Mouse (Mus musculus) hindbrain, embryonic 16.5 days (tissue): ENCODE measurements around the gene Fam234a. TPM values are rescaled to one million over a fixed set of nuclear protein-coding genes. Genes with fewer than 3 reads are reported as not detected.

Experiments used
- ATAC-seq: fragments of 200-750 bp; cut with Nextera tagmentation; 2 replicates; pipeline ENCODE4 v1.8.0; 2017; ENCODE audit warnings: moderate TSS enrichment, moderate library complexity
- H3K27ac ChIP-seq: fragments of 300-500 bp; sonication (generic); 2 replicates; pipeline ENCODE4 v1.5.1; 2014; ENCODE audit warnings: low read depth, mild to moderate bottlenecking, control low read depth, low read length, moderate library complexity
- H3K27me3 ChIP-seq: fragments of 300-500 bp; sonication (generic); replicated peaks from 2 replicates; pipeline ENCODE4 v1.6.1; 2014; ENCODE audit warnings: low read length; ENCODE audit not compliant: control insufficient read depth, insufficient read depth
- H3K36me3 ChIP-seq: fragments of 300-500 bp; sonication (generic); 2 replicates; pipeline ENCODE4 v1.6.1; 2014; ENCODE audit warnings: mild to moderate bottlenecking, low read length, moderate library complexity, mixed read lengths; ENCODE audit not compliant: control insufficient read depth, insufficient read depth
- H3K4me1 ChIP-seq: fragments of 300-500 bp; sonication (generic); 2 replicates; pipeline ENCODE4 v1.6.1; 2014; ENCODE audit warnings: low read depth, low read length; ENCODE audit not compliant: control insufficient read depth, insufficient read depth
- H3K4me2 ChIP-seq: fragments of 300-500 bp; sonication (generic); 2 replicates; pipeline ENCODE4 v1.6.1; 2014; ENCODE audit warnings: mild to moderate bottlenecking, low read length, control low read depth, moderate library complexity
- H3K4me3 ChIP-seq: fragments of 300-500 bp; sonication (generic); 2 replicates; pipeline ENCODE4 v1.5.1; 2014; ENCODE audit warnings: mild to moderate bottlenecking, low read length, control low read depth, moderate library complexity
- H3K9ac ChIP-seq: fragments of 300-500 bp; sonication (generic); 2 replicates; pipeline ENCODE4 v1.6.1; 2014; ENCODE audit warnings: low read depth, mild to moderate bottlenecking, control low read depth, low read length, moderate library complexity
- H3K9me3 ChIP-seq: fragments of 300-500 bp; sonication (generic); 2 replicates; pipeline ENCODE4 v1.6.1; 2014; ENCODE audit warnings: mild to moderate bottlenecking, low read length, moderate library complexity; ENCODE audit not compliant: control insufficient read depth
- WGBS: fragments of 180-500 bp; shearing (Covaris S2); extraction: QIAGEN DNeasy Blood & Tissue Kit; methylation state at CpG from one replicate; pipeline ENCODE4 v1.1.7; 2014; 5-methylcytosine and 5-hydroxymethylcytosine counted together
- polyA plus RNA-seq: library from polyadenylated mRNA; unstranded; fragments of >200 nt; fragmentation: Nextera tagmentation; extraction: Ambion mirVana; gene quantifications from 2 replicates; pipeline ENCODE4 v1.2.1, GENCODE M21; 2015

The Fam234a gene
- polyA plus RNA-seq, 1 experiment from 2014 or later = 35.9 TPM

- Histone ChIP-seq H3K36me3 (peaks cover 37% of the 10 kb centered on the region), H3K4me2 (no peak overlapping the region), H3K27me3 (no peaks in the 10 kb centered on the region), H3K4me1 (no peaks in the 10 kb centered on the region), H3K4me3 (no peak overlapping the region), H3K9ac (no peak overlapping the region), H3K27ac (no peak overlapping the region), H3K9me3 (no peaks in the 10 kb centered on the region)
- WGBS = 84% methylated on average over 4 of the region's 4 CpGs
- ATAC-seq = no peak
Observed at GRCm38 (mm10) chr17:26261826-26262225, 17.8 kb upstream of the Fam234a start.

GRCm38 (mm10) chr17:26255313-26255712 lies 11.3 kb upstream of the Fam234a start:
- Histone ChIP-seq H3K4me3 (no peak overlapping the region), H3K36me3 (peaks cover 17% of the 10 kb centered on the region), H3K27me3 (no peaks in the 10 kb centered on the region), H3K4me2 (no peak overlapping the region), H3K4me1 (peaks cover 13% of the 10 kb centered on the region), H3K9me3 (no peaks in the 10 kb centered on the region), H3K27ac (no peak overlapping the region), H3K9ac (no peak overlapping the region)
- ATAC-seq = no peak
- WGBS = 94% methylated on average over 7 of the region's 7 CpGs

GRCm38 (mm10) chr17:26253399-26253798 lies 9.4 kb upstream of the Fam234a start:
- H3K36me3 ChIP-seq = peaks cover 10% of the 10 kb centered on the region
- ATAC-seq = no peak
- peak overlapping the region; percentile 95 for H3K4me3 ChIP-seq
- H3K9me3 ChIP-seq = no peaks in the 10 kb centered on the region
- WGBS = under 1% methylated on average over 23 of the region's 24 CpGs
- peaks cover 13% of the 10 kb centered on the region for H3K4me1 ChIP-seq
- H3K9ac ChIP-seq = peak overlapping the region; percentile 97
- H3K27ac ChIP-seq = peak overlapping the region; percentile 98
- H3K4me2 ChIP-seq = peak overlapping the region; percentile 62
- H3K27me3 ChIP-seq = no peaks in the 10 kb centered on the region

DNA sequence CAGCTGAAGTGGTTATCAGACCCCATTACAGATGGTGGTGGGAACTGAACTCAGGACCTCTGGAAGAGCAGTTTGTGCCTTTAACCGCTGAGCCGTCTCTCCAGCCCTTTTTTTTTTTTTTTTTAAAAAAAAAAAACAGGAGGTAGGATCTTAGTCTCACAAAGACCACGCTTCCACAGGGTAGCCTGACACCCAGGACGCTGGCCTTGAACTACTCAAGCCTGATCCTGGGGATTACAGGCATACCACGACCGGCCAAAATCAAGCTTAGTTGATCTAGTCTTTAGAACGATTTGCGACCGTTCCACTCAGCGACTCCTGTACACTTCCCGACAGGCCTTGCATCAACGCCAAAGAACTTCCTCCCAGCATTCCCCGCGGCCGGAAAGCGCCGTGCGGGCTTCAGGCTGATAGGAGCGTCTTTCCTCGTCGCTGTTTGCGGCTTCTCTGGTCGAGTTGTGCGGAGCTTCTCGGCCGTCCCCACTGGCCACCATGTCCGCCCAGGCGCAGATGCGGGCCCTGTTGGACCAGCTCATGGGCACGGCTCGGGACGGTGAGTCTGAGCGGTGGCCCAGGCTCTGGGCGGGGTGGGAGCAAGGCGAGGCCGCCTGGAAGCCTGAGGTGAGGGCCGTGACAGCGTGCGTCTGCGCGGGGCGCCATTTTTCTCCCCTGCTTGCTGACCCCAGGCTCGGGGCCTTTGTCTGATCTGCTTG lies 8.7 kb upstream of the Fam234a start, which contains the start of gene Luc7l:
Luc7l (plus strand) TSS at position 358 of the 713 bp plus-strand sequence.
- under 1% methylated on average over 41 of the region's 43 CpGs for WGBS
- Histone ChIP-seq H3K36me3 (peaks cover 7% of the 10 kb centered on the region), H3K27me3 (no peaks in the 10 kb centered on the region), H3K9me3 (no peaks in the 10 kb centered on the region), H3K9ac (peak within 1 kb of the TSS; percentile 97), H3K4me1 (peaks cover 13% of the 10 kb centered on the region), H3K4me3 (peak within 1 kb of the TSS; percentile 95), H3K27ac (peak within 1 kb of the TSS; percentile 98), H3K4me2 (peak within 1 kb of the TSS; percentile 62)
- ATAC-seq = peak; percentile 98

GRCm38 (mm10) chr17:26251886-26252538 lies 8.0 kb upstream of the Fam234a start:
- no peaks in the 10 kb centered on the region for H3K27me3 ChIP-seq
- WGBS = 51% methylated on average over 4 of the region's 4 CpGs
- peak overlapping the region; percentile 98; the same call in 1 of the 2 replicates for H3K27ac ChIP-seq
- H3K9ac ChIP-seq = no peak overlapping the region
- peaks cover 4% of the 10 kb centered on the region; the same call in 1 of the 2 replicates for H3K36me3 ChIP-seq
- H3K4me3 ChIP-seq = peak overlapping the region; percentile 95
- no peaks in the 10 kb centered on the region for H3K9me3 ChIP-seq
- H3K4me1 ChIP-seq = peaks cover 13% of the 10 kb centered on the region
- H3K4me2 ChIP-seq = peak overlapping the region; percentile 62
- ATAC-seq = no peak

DNA sequence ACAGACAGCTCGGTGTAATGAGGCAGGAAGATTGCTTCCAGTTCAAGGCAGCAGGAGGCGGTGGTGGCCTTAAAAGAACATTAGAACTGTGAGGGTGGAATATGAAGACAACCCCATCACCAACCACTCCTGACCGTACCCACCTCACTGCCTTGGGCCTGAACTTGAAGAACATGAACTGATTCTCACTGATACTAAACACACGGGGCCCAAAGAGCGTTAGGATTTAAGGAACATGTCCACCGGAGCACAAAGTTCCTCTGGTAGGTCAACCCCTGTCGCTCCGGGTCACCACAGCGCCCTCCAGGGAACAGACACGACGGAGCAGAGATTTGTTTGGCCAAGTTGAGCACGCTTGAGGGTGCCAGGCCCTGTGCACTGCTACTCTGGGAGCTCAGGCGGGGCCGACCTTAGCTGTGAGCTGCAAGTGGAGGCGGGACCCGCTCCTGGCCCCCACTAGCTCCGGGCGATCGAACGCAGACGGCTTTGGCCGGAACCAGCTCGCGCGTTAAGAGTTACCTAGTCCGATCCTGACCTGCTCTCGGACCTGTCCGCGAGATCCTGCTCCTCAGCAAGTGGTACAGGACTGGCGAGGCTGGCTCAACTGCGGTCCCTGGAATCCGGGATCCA lies 456 bp downstream of the Fam234a start:
- H3K4me1 ChIP-seq = peaks cover 10% of the 10 kb centered on the region
- no peaks in the 10 kb centered on the region for H3K27me3 ChIP-seq
- H3K9me3 ChIP-seq = no peaks in the 10 kb centered on the region
- WGBS = 1% methylated on average over 32 of the region's 32 CpGs
- peak overlapping the region; percentile 78 for H3K4me2 ChIP-seq
- no peaks in the 10 kb centered on the region for H3K36me3 ChIP-seq
- H3K4me3 ChIP-seq = peak overlapping the region; percentile 64
- ATAC-seq = peak; percentile 29
- peak overlapping the region; percentile 73 for H3K27ac ChIP-seq
- H3K9ac ChIP-seq = peak overlapping the region; percentile 72

DNA sequence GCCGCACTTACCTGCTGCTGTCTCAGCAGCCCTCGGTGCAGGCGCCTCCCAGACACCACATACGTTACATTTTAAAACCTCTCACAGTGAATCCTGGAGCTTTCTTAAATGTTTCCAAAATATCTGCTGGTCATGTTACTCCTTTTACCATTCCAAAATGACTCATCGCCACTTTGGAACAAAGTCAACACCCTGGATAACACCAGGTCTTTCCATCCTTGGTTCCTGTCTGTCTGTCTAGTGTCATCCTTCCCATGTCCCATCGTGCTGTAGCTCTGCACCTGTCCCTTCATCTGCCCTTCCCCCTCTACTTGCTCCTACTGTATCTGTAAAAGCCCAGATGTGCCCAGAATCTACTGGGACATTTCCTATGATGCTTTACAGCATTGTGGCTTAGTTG lies 3.1 kb downstream of the Fam234a start:
- Histone ChIP-seq H3K4me2 (no peak overlapping the region), H3K27me3 (no peaks in the 10 kb centered on the region), H3K9ac (no peak overlapping the region), H3K4me3 (no peak overlapping the region), H3K27ac (no peak overlapping the region), H3K36me3 (no peaks in the 10 kb centered on the region), H3K9me3 (no peaks in the 10 kb centered on the region), H3K4me1 (peaks cover 10% of the 10 kb centered on the region)
- whole genome bisulfite sequencing = 81% methylated on average over 6 of the region's 6 CpGs
- ATAC-seq = no peak

GRCm38 (mm10) chr17:26240120-26240790 lies 3.8 kb downstream of the Fam234a start:
- Histone ChIP-seq H3K9me3 (no peaks in the 10 kb centered on the region), H3K9ac (no peak overlapping the region), H3K36me3 (no peaks in the 10 kb centered on the region), H3K4me3 (no peak overlapping the region), H3K27me3 (no peaks in the 10 kb centered on the region), H3K4me2 (no peak overlapping the region), H3K4me1 (peaks cover 10% of the 10 kb centered on the region), H3K27ac (no peak overlapping the region)
- 87% methylated on average over 6 of the region's 6 CpGs for WGBS
- ATAC-seq = no peak

GRCm38 (mm10) chr17:26239551-26239950 lies 4.5 kb downstream of the Fam234a start:
- Histone ChIP-seq H3K36me3 (no peaks in the 10 kb centered on the region), H3K4me2 (no peak overlapping the region), H3K9ac (no peak overlapping the region), H3K27ac (no peak overlapping the region), H3K27me3 (no peaks in the 10 kb centered on the region), H3K4me3 (no peak overlapping the region), H3K9me3 (no peaks in the 10 kb centered on the region), H3K4me1 (peaks cover 10% of the 10 kb centered on the region)
- no peak for ATAC-seq
- WGBS = 67% methylated on average over 2 of the region's 2 CpGs
